Mouse (Mus musculus): ENCODE results near the gene Mthfs. TPM values are rescaled to one million over a fixed set of nuclear protein-coding genes. Genes with fewer than 3 reads are reported as not detected.

The Mthfs gene
- total RNA-seq, 4 experiments from 2014 or later: 35.1 to 45.4 (median 42.6) TPM

Other genes with a start within 250 kb of the Mthfs start
- under 1 TPM in 1 of 4 experiments, not detected in 3; 0.36 TPM for gene Trim43b, start 117.8 kb upstream of the Mthfs start, total RNA-seq (2022)
- 10 to 100 TPM in 2 of 4 experiments, 1 to 10 TPM in 1, not detected in 1; 1.4 to 15.1 (median 14.9) TPM for gene Bcl2a1b, start 11.5 kb upstream of the Mthfs start, total RNA-seq (2022)
- gene Gm29094, start 11.3 kb upstream of the Mthfs start, total RNA-seq (2022): under 1 TPM in 1 of 4 experiments, not detected in 3; 0.87 TPM